Mouse (Mus musculus) hindbrain, embryonic 11.5 days (tissue): ENCODE results near the gene Polr3gl. TPM values are rescaled to one million over a fixed set of nuclear protein-coding genes. Genes with fewer than 3 reads are reported as not detected.
A peak's percentile ranks its signal among the peaks of the same experiment; 100 is the strongest.

Source experiments
- ATAC-seq: fragments of 200-750 bp; cut with Nextera tagmentation; 2 replicates; pipeline ENCODE4 v1.8.0; 2017; ENCODE audit warnings: mild to moderate bottlenecking, moderate TSS enrichment, moderate library complexity; ENCODE audit not compliant: low FRiP score
- DNase-seq: peaks from one replicate; pipeline ENCODE4 v3.0.0-alpha.2; 2015; ENCODE audit warnings: low spot score
- H3K27ac ChIP-seq: fragments of 300-500 bp; sonication (generic); 2 replicates; pipeline ENCODE4 v1.5.1; 2014; ENCODE audit warnings: mild to moderate bottlenecking, low read depth, low read length
- H3K27me3 ChIP-seq: fragments of 300-500 bp; sonication (generic); 2 replicates; pipeline ENCODE4 v1.6.1; 2014; ENCODE audit warnings: mild to moderate bottlenecking, low read length, moderate library complexity, mixed read lengths; ENCODE audit not compliant: control insufficient read depth, insufficient read depth
- H3K36me3 ChIP-seq: fragments of 300-500 bp; sonication (generic); 2 replicates; pipeline ENCODE4 v1.6.1; 2014; ENCODE audit warnings: mild to moderate bottlenecking, low read length, moderate library complexity, mixed read lengths; ENCODE audit not compliant: control insufficient read depth, insufficient read depth
- H3K4me1 ChIP-seq: fragments of 300-500 bp; sonication (generic); replicated peaks from 2 replicates; pipeline ENCODE4 v1.6.1; 2014; ENCODE audit warnings: low read length, mixed read lengths; ENCODE audit not compliant: control insufficient read depth, insufficient read depth
- H3K4me2 ChIP-seq: fragments of 300-500 bp; sonication (generic); replicated peaks from 2 replicates; pipeline ENCODE4 v1.6.1; 2014; ENCODE audit warnings: mild to moderate bottlenecking, low read depth, low read length
- H3K4me3 ChIP-seq: fragments of 300-500 bp; sonication (generic); 2 replicates; pipeline ENCODE4 v1.5.1; 2014; ENCODE audit warnings: low read depth, low read length
- H3K9ac ChIP-seq: fragments of 300-500 bp; sonication (generic); 2 replicates; pipeline ENCODE4 v1.6.1; 2014; ENCODE audit warnings: low read depth, low read length
- H3K9me3 ChIP-seq: fragments of 300-500 bp; sonication (generic); 2 replicates; pipeline ENCODE4 v1.6.1; 2016; ENCODE audit warnings: low read length; ENCODE audit not compliant: control insufficient read depth
- WGBS: fragments of 180-500 bp; shearing (Covaris S2); extraction: QIAGEN DNeasy Blood & Tissue Kit; methylation state at CpG from one replicate; pipeline ENCODE4 v1.1.7; 2014; 5-methylcytosine and 5-hydroxymethylcytosine counted together
- polyA plus RNA-seq: library from polyadenylated mRNA; unstranded; fragments of >200 nt; fragmentation: Nextera tagmentation; extraction: Ambion mirVana; gene quantifications from 2 replicates; pipeline ENCODE4 v1.2.1, GENCODE M21; 2014

Polr3gl gene
- polyA plus RNA-seq, 1 experiment from 2014 or later: 15.4 TPM

DNA sequence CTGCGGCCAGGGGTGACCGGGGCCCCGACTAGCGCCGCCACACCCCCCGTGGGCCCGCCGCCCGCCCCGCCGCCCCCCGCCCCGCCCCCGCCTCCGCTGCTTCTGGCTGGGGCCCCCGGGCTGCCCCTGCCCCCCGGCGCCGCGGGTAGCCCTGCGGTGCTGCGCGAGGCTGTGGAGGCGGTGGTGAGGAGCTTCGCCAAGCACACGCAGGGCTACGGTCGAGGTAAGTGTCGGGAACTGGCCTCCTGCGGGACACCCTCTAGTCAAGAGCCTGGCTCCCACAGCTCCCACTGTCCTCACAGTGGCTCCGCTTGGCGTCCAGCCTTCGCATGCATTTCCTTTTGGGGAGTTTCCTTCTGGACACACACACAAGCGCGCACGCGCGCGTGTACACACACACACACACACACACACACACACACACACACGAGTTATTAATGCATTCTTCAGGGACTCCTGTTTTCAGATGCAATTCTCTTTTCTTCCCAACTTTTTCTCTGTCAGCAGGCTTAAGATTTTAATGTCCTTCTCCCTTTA, 7.3 kb upstream of the Polr3gl start:
- no peaks in the 10 kb centered on the region for H3K36me3 ChIP-seq
- H3K9ac ChIP-seq: peak overlapping the region; percentile 78
- no peaks in the 10 kb centered on the region for H3K9me3 ChIP-seq
- peak overlapping the region; percentile 87 for H3K4me3 ChIP-seq
- H3K4me1 ChIP-seq: peaks cover 18% of the 10 kb centered on the region
- peak; percentile 66 for ATAC-seq
- peak overlapping the region; percentile 61 for H3K4me2 ChIP-seq
- DNase-seq: peak; percentile 74
- under 1% methylated on average over 28 of the region's 40 CpGs for WGBS
- peaks cover 9% of the 10 kb centered on the region; the same call in 1 of the 2 replicates for H3K27me3 ChIP-seq
- H3K27ac ChIP-seq: peak overlapping the region; percentile 97

DNA sequence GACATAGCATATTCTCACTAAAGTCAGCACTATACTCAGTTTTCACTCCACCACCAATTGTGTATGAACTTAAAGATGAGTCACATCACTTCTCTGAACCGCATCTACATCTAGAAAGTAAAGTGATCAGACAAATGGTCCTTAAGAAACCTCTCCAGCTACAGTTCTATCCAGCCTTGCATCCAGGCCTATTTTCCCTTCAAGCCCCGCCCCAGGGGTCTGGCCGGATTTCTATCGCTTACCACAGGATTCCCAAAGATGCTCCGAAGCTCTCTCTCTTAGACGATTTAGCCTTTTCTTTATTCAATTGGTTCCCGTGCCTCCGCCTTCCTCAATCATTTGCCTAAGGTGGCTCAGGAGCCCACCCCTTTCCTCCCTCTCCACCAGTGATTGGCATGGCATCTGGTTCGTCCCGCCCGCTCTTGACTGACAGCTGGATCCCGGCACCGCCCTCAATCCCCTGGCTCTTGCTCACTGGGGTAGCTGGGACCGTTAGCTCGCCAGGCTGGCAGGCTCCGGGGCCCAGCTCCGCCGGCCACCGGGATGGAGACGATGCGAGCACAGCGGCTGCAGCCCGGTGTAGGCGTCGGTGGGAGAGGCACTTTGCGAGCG, 6.8 kb upstream of the Polr3gl start, which contains the start of gene Lix1l:
Lix1l (plus strand) TSS at position 511 of the 612 bp plus-strand sequence.
- peaks cover 14% of the 10 kb centered on the region; the same call in 1 of the 2 replicates for H3K27me3 ChIP-seq
- peak; percentile 94 for DNase-seq
- ATAC-seq: peak; percentile 93
- no peaks in the 10 kb centered on the region for H3K36me3 ChIP-seq
- H3K9ac ChIP-seq: peak within 1 kb of the TSS; percentile 78
- peak within 1 kb of the TSS; percentile 87 for H3K4me3 ChIP-seq
- H3K4me1 ChIP-seq: peaks cover 19% of the 10 kb centered on the region
- peak within 1 kb of the TSS; percentile 97 for H3K27ac ChIP-seq
- no peaks in the 10 kb centered on the region for H3K9me3 ChIP-seq
- 2% methylated on average over 25 of the region's 27 CpGs for whole genome bisulfite sequencing
- H3K4me2 ChIP-seq: peak within 1 kb of the TSS; percentile 61

DNA sequence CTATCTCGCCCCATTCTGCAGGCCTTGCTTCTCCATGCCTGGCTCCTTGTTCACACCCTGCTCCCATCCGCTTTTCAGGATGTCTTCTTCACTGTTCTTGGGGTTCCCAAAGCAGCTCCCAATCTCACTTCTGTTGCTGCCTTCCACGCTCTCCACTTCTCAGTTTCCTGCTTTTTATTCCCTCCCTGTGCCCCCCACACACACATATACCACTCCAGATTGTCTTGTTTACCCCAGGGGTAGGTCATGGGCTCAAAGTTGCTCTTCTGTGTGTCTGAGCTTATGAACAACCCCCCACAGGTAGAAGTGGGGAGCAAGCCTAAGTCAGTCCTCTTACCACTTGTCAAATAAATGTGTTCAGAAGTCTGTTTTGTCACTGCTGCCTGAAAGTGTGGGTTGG, 5.4 kb upstream of the Polr3gl start:
- Histone ChIP-seq H3K27me3 (peaks cover 16% of the 10 kb centered on the region; the same call in 1 of the 2 replicates), H3K4me2 (0 out of 2 replicates have a peak overlapping the region, but pooled peaks have one; percentile 90), H3K36me3 (no peaks in the 10 kb centered on the region), H3K4me3 (no peak overlapping the region), H3K4me1 (peaks cover 19% of the 10 kb centered on the region), H3K9ac (no peak overlapping the region), H3K9me3 (no peaks in the 10 kb centered on the region), H3K27ac (no peak overlapping the region)
- DNase-seq: no peak
- no peak for ATAC-seq
- WGBS: 64% methylated on average over 3 of the region's 3 CpGs

DNA sequence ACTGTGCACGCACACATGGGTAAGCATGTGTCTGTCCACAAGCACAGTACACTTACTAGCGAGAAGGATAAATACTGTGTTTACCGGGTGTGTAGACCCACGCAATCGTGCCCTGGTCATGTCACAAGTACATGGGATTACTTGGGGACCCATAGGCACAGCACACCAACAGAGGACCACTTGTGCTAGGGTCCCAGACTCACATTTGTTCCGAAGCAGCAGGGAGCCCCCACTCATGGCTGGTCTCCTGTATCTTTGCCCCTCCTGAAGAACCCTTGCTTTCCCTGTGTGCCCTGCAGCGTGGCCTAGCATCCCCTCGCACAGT, 5.0 kb upstream of the Polr3gl start:
- Histone ChIP-seq H3K36me3 (no peaks in the 10 kb centered on the region), H3K4me3 (peak overlapping the region; percentile 39), H3K4me1 (peaks cover 19% of the 10 kb centered on the region), H3K27ac (no peak overlapping the region), H3K27me3 (peaks cover 16% of the 10 kb centered on the region; the same call in 1 of the 2 replicates), H3K9ac (no peak overlapping the region; the same call in 1 of the 2 replicates), H3K4me2 (peak overlapping the region; percentile 90), H3K9me3 (no peaks in the 10 kb centered on the region)
- DNase-seq (no peak), ATAC-seq (no peak)
- 40% methylated on average over 8 of the region's 8 CpGs for WGBS

DNA sequence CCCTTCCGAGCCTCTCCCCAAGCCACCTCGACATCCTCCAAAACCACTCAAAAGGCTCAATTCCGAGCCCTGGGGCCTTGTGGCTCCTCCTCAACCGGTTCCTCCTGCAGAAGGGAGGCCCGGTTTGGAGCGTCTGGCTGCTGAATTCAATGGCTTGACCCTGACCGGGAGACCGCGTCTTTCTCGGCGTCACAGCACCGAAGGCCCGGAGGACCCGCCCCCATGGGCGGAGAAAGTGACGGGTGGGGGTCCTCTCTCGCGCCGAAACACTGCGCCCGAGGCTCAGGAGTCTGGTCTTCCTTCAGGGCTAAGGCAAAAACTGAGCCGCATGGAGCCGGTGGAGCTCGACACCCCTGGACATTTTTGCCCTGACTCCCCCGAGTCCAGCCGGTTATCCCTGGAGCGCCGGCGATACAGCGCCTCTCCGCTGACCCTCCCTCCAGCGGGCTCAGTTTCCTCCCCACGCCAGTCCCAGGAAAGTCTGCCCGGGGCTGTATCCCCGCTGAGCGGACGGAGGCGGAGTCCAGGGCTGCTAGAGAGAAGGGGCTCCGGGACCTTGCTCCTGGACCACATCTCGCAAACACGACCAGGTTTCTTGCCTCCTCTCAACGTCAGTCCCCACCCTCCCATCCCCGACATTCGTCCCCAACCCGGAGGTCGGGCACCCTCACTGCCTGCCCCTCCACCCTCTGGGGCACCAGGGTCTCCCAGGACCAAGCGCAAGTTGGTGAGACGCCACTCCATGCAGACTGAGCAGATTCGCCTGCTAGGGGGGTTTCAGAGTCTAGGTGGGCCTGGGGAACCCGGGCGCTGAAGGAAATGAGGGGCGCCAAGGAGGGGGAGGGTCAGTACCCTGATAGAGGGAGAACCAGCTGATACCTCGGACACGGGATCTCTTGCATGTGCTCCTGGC, 4.4 kb upstream of the Polr3gl start:
- Histone ChIP-seq H3K9me3 (no peaks in the 10 kb centered on the region), H3K27me3 (peaks cover 16% of the 10 kb centered on the region; the same call in 1 of the 2 replicates), H3K4me2 (peak overlapping the region; percentile 90), H3K27ac (peak overlapping the region; percentile 58; the same call in 1 of the 2 replicates), H3K36me3 (no peaks in the 10 kb centered on the region), H3K4me1 (peaks cover 19% of the 10 kb centered on the region), H3K9ac (peak overlapping the region; percentile 72), H3K4me3 (peak overlapping the region; percentile 39)
- ATAC-seq: peak; percentile 18; the same call in 1 of the 2 replicates
- under 1% methylated on average over 54 of the region's 54 CpGs for WGBS
- DNase-seq: peak; percentile 82

DNA sequence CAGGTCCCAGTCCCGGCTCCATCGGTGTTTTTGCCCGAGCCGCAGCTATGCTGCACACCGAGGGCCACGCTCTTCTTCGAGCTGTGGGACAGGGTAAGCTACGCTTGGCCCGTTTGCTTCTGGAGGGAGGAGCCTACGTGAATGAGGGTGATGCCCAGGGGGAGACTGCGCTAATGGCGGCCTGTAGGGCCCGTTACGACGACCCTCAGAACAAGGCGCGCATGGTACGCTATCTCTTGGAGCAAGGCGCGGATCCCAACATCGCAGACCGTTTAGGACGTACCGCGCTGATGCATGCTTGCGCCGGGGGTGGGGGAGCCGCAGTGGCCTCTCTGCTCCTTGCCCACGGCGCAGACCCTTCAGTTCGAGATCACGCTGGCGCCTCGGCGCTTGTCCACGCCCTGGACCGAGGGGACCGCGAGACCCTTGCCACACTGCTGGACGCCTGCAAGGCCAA, 3.5 kb upstream of the Polr3gl start:
- H3K27ac ChIP-seq: peak overlapping the region; percentile 58; the same call in 1 of the 2 replicates
- H3K27me3 ChIP-seq: peaks cover 16% of the 10 kb centered on the region; the same call in 1 of the 2 replicates
- H3K4me1 ChIP-seq: peaks cover 19% of the 10 kb centered on the region
- H3K9ac ChIP-seq: peak overlapping the region; percentile 72
- H3K4me3 ChIP-seq: peak overlapping the region; percentile 39
- H3K36me3 ChIP-seq: no peaks in the 10 kb centered on the region
- WGBS: under 1% methylated on average over 37 of the region's 40 CpGs
- no peaks in the 10 kb centered on the region for H3K9me3 ChIP-seq
- no peak for ATAC-seq
- H3K4me2 ChIP-seq: peak overlapping the region; percentile 90
- DNase-seq: peak; percentile 71

DNA sequence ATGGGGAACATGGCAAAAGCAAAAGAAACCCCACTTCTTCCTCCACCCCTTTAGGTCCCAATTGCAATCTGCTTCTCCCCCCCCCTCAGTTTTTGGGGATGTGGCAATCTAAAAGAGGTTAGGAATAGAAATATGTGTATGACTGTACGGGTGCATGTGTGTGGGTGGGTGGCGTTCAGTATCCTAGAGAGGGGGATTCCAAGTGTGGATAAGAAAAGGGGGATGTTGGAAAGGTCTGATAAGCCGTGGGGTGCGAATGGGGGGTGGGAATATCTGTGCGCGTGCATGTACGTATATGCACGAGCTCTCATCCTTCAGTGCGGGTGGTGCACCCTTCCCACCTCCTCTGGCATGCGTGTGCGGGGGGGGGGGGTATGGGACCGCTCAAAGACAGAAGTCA, 2.9 kb upstream of the Polr3gl start:
- H3K27me3 ChIP-seq: peaks cover 16% of the 10 kb centered on the region; the same call in 1 of the 2 replicates
- no peaks in the 10 kb centered on the region for H3K9me3 ChIP-seq
- no peak for ATAC-seq
- peak overlapping the region; percentile 39 for H3K4me3 ChIP-seq
- H3K4me2 ChIP-seq: peak overlapping the region; percentile 90
- 0% methylated on average over 10 of the region's 12 CpGs for WGBS
- peak; percentile 34 for DNase-seq
- H3K27ac ChIP-seq: no peak overlapping the region
- peaks cover 19% of the 10 kb centered on the region for H3K4me1 ChIP-seq
- H3K36me3 ChIP-seq: no peaks in the 10 kb centered on the region
- H3K9ac ChIP-seq: peak overlapping the region; percentile 72

DNA sequence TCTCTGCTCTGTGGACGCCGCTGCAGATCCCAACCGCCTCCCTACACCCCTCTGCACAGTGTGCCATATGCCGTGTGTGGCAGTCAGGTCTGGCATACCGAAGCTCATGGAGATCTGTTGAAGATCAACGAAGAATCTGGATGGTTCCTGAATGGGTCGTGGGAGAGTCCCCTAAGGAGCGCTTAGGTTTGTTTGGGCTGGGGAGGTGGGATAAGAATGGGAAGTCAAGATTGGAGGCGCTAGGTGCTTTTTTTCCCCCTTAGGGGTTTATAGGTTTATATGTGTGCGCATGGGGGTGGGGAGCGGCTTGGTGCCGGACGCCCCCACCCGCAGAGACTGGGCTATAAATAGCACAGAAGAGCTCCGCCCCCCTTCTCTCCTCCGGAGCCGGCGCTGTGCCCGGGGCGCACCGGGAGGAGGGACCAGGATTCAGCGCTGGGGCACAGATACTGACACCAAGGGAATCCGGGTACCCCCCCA, 2.3 kb upstream of the Polr3gl start, which contains the start of gene Ankrd34a:
Ankrd34a (plus strand) TSS at position 409 of the 480 bp plus-strand sequence.
- WGBS: under 1% methylated on average over 16 of the region's 23 CpGs
- no peak within 1 kb of the TSS; the same call in 1 of the 2 replicates for H3K27ac ChIP-seq
- DNase-seq: peak; percentile 38
- ATAC-seq: no peak
- H3K9me3 ChIP-seq: no peaks in the 10 kb centered on the region
- H3K27me3 ChIP-seq: peaks cover 16% of the 10 kb centered on the region; the same call in 1 of the 2 replicates
- H3K4me2 ChIP-seq: peak within 1 kb of the TSS; percentile 90
- peak within 1 kb of the TSS; percentile 39 for H3K4me3 ChIP-seq
- no peaks in the 10 kb centered on the region for H3K36me3 ChIP-seq
- H3K9ac ChIP-seq: peak within 1 kb of the TSS; percentile 72
- peaks cover 19% of the 10 kb centered on the region for H3K4me1 ChIP-seq
